Mouse (Mus musculus): Measurements from ENCODE around the gene Fam229a.
"Not testable (repeated sequence)": the region's sequence is repeated elsewhere in the genome, so short reads cannot be mapped to it uniquely, and the experiment has no call there.

The Fam229a gene

DNA sequence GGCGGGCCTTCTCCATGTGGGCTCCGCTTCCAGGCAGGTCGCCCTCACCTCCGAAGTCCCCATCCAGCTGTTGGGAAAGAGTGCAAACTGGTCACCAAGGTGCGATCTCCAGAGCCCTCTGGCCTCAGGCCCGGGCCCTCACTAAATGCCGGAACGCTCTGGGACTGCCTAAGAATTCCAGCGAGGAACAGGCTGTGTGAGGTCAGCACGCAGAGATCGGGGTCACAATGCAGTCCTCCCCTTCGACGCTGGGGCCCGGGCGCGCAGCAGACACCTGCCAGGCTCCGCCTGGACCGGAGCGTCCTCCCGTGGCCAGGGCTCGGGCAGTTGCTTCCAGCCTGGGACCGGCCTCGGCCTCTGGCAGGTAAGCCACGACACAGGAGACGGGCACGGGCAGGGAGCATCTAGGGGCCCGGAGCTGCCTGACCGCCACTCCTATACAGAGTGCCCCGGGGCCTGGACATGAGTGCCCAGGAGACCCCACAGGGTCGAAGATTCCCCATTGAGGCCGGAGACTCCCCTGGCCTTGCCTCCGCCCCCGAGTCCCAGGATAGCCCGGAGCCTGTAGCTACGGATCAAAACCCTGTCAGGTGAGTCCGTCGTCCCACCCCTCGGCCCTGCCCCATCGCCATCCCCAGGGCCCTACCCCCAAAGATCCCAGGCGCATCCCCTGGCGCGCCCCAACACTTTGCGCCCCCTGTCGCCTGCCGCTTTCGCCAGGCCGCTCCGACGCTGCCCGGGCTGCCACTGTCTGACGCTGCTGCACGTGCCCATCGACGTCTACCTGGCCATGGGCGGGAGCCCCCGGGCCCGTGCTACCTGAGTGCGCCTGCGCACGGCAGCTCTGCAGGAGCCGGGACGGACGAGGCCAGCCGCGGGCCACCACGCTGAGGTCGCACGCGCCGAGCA lies at the start of gene Fam229a, which contains the start of gene Tssk3:
Gene Fam229a (plus strand): TSS at position 219 of the 909 bp plus-strand sequence.
Gene Tssk3 (minus strand): TSS at position 51 of the 909 bp plus-strand sequence.
- DNase-seq (ENCODE audit: low read depth, low spot score): peak; percentile 78
- Histone ChIP-seq H3K27me3 (ENCODE audit: control insufficient read depth, insufficient read depth, low read length, poor library complexity, severe bottlenecking) (no peaks in the 10 kb centered on the region), H3K36me3 (ENCODE audit: control insufficient read depth, insufficient read depth, low read length, poor library complexity, severe bottlenecking) (no peaks in the 10 kb centered on the region; the same call in 1 of the 2 replicates)

DNA sequence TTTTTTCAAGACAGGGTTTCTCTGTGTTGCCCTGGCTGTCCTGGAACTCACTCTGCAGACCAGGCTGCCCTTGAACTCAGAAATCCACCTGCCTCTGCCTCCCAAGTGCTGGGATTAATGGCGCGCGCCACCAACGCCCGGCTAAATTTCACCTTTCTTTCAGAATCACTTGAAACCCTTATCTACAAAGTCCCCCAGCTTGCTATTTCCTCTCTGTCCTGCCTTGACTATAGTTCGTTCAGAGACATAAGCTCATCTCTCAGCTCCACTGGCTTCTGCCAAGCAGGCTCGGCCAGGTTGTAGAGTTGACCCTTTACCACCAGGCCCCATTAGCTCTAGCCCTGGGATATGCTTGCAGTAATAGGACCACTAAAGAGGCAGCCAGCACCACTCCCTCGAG lies 43.6 kb upstream of the Fam229a start:
- DNase-seq (ENCODE audit: low read depth, low spot score): no peak

DNA sequence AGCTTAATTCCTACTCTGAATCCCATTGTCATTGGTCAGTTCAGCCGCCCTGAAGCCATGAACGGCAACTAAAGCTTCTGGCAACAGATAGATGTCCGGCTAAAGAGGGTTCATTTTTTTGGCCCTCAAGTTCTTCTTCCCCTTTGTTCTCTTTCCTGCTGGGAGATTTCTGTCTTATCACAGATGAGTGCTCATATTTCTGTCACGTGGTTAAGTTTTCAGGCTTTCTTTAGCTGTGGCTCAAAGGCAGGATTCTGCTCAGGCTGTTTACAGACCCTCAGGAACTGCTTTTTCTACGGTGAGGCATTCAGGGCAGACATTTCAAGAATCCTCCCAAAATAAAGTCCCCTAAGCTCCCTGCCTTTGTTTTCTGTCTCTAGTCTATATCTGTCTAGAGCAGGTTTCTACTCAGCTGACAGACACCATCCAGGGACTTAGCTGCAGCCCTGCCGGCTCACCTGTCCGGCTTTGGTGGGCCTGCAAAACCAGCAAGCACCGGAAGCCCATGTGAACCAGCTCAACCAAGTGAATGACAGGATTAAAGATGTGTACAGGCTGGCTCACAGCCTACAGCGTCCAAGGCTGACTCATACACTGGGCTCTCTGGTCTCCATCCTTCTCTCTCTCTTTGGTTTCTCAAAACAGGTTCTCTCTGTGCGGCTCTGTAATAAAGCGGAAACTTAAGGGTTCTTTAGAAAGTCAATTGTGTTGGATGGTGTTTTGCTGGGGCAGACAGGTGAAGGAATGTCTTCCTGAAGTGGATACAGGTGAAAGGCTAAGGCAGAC lies 43.0 kb upstream of the Fam229a start:
- Histone ChIP-seq H3K36me3 (ENCODE audit: control insufficient read depth, insufficient read depth, low read length, poor library complexity, severe bottlenecking) (no peaks in the 10 kb centered on the region), H3K27me3 (ENCODE audit: control insufficient read depth, insufficient read depth, low read length, poor library complexity, severe bottlenecking) (no peaks in the 10 kb centered on the region)
- no peak for DNase-seq (ENCODE audit: low read depth, low spot score)

More for the DNA sequence above, 43.6 kb upstream of the Fam229a start:
- no peaks in the 10 kb centered on the region for H3K27me3 ChIP-seq (ENCODE audit: control insufficient read depth, insufficient read depth, low read length, poor library complexity, severe bottlenecking)
- H3K36me3 ChIP-seq (ENCODE audit: control insufficient read depth, insufficient read depth, low read length, poor library complexity, severe bottlenecking): no peaks in the 10 kb centered on the region

DNA sequence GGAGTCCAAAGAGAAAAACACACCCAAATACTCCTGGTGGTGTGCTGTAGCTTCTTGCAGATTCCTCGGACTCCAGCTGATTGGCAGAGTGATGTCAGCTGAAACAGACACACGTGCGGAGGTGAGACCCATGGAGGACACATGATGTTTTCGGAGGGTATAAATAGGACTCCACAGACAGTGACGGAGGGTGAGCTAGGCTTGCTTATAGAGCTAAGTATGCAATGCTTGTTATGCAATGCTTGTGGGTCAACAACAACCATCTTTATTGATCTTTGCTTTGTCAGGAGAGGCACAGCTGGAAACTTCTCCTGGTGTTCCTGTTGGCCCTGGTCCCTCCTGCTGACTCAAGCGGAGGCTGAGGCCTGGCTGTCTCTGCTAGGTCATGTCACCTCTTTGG lies 42.3 kb upstream of the Fam229a start:
- no peaks in the 10 kb centered on the region for H3K27me3 ChIP-seq (ENCODE audit: control insufficient read depth, insufficient read depth, low read length, poor library complexity, severe bottlenecking)
- H3K36me3 ChIP-seq (ENCODE audit: control insufficient read depth, insufficient read depth, low read length, poor library complexity, severe bottlenecking): no peaks in the 10 kb centered on the region
- no peak for DNase-seq (ENCODE audit: low read depth, low spot score)

DNA sequence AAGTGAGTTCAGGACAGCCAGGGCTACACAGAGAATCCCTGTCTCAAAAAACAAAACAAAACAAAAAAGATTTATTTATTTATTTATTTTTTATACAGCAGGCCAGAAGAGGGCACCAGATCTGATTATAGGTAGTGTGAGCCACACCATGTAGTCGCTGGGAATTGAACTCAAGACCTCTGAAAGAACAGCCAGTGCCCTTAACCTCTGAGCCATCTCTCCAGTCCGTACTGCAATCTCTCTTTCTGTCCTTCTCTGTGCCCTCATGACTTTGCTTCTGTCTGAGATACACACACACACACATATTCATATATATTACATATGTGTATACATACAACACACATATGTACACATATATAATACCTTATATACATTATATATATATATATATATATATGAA lies 40.1 kb upstream of the Fam229a start:
- Histone ChIP-seq H3K27me3 (ENCODE audit: control insufficient read depth, insufficient read depth, low read length, poor library complexity, severe bottlenecking) (no peaks in the 10 kb centered on the region), H3K36me3 (ENCODE audit: control insufficient read depth, insufficient read depth, low read length, poor library complexity, severe bottlenecking) (no peaks in the 10 kb centered on the region)
- peak; percentile 39 for DNase-seq (ENCODE audit: low read depth, low spot score)

DNA sequence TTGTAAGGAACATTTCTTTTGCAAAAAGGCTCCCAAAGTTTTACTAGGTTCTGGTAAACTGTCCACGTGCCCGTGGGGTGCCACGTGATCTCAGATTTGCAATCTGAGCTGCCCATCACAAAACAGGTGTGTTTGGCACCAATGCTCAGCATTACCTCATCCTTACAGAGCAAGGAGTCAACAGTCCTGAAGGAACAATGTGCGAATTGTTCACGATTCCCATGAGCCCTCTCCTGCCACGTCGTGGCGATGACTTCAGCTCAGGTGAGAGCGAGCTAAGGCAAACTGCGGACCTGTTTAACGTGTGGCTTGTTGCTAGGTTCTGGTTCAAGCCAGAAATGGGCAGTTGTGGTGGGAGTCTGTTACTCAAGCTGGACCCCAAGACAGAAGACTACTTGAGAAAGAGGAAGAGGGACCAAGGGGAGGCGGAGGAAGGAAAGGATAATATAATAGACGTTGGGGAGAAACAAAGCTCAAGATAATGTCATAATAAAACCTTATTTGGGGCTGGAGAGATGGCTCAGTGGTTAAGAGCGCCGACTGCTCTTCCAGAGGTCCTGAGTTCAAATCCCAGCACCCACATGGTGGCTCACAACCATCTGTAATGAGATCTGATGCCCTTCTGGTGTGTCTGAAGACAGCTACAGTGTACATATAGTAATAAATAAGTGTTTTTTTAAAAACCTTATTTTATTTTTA lies 39.4 kb upstream of the Fam229a start:
- Histone ChIP-seq H3K27me3 (ENCODE audit: control insufficient read depth, insufficient read depth, low read length, poor library complexity, severe bottlenecking) (no peaks in the 10 kb centered on the region), H3K36me3 (ENCODE audit: control insufficient read depth, insufficient read depth, low read length, poor library complexity, severe bottlenecking) (no peaks in the 10 kb centered on the region)
- no peak for DNase-seq (ENCODE audit: low read depth, low spot score)

DNA sequence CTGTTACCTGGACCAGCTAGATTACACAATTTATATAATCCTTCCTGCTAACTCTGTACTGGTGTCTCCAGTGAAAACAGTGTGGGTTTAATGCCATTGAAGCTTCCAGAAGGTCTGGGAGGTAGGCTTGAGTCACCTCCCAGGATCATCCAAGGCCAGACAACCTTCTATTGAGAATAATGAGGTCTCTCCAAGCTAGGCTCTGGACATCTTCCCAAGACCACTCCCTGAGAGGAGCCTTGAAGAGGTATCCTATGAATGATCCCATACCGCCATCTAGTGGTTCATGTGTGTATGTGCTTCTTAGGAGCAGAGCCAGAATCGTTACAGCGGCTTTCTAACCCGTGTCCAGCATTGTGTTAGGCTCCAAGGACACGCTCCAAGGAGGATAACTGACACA lies 35.7 kb upstream of the Fam229a start:
- Histone ChIP-seq H3K36me3 (ENCODE audit: control insufficient read depth, insufficient read depth, low read length, poor library complexity, severe bottlenecking) (no peaks in the 10 kb centered on the region), H3K27me3 (ENCODE audit: control insufficient read depth, insufficient read depth, low read length, poor library complexity, severe bottlenecking) (no peaks in the 10 kb centered on the region)
- peak; percentile 88 for DNase-seq (ENCODE audit: low read depth, low spot score)

DNA sequence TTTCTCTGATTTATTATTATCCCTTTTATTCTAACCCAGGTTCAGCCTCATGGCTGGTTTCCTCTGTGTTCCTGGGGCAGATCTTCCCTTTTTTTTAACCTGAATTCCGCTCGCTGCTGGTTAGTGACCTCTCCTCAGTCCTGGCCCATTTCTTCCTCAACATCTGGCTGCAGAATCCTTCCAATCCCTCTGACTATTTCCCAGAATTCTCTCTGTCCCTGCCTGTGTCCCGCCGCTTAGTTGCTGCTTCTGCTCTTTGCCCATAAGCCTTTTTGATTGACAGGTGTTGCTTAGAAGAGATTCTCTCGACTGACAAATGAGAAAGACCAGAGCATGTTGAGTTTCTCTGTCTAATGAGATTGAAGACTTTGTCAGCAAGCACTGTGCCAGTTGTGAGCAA lies 34.9 kb upstream of the Fam229a start:
- DNase-seq (ENCODE audit: low read depth, low spot score): no peak
- Histone ChIP-seq H3K27me3 (ENCODE audit: control insufficient read depth, insufficient read depth, low read length, poor library complexity, severe bottlenecking) (no peaks in the 10 kb centered on the region), H3K36me3 (ENCODE audit: control insufficient read depth, insufficient read depth, low read length, poor library complexity, severe bottlenecking) (no peaks in the 10 kb centered on the region)

DNA sequence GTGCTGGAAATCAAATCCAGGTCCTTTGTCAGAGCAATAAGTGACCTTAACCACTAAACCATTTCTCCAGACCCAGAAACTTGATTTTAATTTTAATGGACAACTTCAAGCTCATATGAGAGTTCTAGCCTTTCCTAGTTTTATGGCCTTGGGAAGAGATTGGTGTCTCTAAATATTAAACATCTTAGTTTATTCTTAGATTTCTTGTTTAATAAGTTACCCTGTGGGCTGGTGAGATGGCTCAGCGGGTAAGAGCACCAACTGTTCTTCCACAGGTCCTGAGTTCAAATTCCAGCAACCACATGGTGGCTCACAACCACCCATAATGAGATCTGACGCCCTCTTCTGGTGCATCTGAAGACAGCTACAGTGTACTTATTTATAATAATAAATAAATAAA lies 33.7 kb upstream of the Fam229a start:
- not testable (repeated sequence) for DNase-seq (ENCODE audit: low read depth, low spot score); H3K27me3 ChIP-seq (ENCODE audit: control insufficient read depth, insufficient read depth, low read length, poor library complexity, severe bottlenecking); H3K36me3 ChIP-seq (ENCODE audit: control insufficient read depth, insufficient read depth, low read length, poor library complexity, severe bottlenecking)

DNA sequence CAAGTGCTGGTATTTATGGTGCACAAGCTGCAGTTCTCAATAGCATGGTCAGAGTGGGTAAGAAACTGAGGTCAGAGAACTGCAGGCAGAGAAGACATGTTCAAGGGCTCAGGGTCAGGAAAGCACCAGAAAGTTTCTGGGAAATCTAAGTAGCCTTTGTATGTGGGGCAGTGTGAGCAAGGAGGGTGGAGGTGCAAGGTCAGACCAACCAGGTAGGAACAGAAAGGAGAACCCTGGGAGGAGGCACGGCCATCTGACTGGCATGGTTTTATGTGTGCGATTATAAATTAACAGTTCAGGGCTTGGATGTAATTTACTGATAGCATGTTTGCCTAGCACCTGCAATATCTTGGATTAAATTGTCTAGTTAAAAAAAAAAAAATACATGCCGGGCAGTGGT lies 31.3 kb upstream of the Fam229a start:
- DNase-seq (ENCODE audit: low read depth, low spot score): no peak
- Histone ChIP-seq H3K27me3 (ENCODE audit: control insufficient read depth, insufficient read depth, low read length, poor library complexity, severe bottlenecking) (no peaks in the 10 kb centered on the region), H3K36me3 (ENCODE audit: control insufficient read depth, insufficient read depth, low read length, poor library complexity, severe bottlenecking) (no peaks in the 10 kb centered on the region)

DNA sequence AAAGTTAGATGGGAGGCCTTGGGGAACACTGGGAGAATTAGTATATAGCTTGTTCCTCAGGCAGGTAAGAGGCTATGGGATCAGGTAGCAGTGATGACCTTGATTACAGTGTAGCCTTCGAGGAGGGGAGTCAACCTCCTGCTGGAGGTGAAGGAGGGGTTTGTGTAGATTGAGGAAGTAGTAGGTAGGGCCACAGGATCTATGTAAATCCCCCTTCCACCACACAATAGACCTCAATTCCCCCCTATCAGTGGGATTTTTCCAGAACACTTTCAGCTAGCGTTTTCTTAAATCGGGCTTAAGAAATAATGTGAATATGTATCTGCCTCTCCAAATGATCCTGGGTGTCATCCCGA lies 30.2 kb upstream of the Fam229a start:
- peak; percentile 59 for DNase-seq (ENCODE audit: low read depth, low spot score)
- H3K36me3 ChIP-seq (ENCODE audit: control insufficient read depth, insufficient read depth, low read length, poor library complexity, severe bottlenecking): peaks cover 3% of the 10 kb centered on the region; the same call in 1 of the 2 replicates

DNA sequence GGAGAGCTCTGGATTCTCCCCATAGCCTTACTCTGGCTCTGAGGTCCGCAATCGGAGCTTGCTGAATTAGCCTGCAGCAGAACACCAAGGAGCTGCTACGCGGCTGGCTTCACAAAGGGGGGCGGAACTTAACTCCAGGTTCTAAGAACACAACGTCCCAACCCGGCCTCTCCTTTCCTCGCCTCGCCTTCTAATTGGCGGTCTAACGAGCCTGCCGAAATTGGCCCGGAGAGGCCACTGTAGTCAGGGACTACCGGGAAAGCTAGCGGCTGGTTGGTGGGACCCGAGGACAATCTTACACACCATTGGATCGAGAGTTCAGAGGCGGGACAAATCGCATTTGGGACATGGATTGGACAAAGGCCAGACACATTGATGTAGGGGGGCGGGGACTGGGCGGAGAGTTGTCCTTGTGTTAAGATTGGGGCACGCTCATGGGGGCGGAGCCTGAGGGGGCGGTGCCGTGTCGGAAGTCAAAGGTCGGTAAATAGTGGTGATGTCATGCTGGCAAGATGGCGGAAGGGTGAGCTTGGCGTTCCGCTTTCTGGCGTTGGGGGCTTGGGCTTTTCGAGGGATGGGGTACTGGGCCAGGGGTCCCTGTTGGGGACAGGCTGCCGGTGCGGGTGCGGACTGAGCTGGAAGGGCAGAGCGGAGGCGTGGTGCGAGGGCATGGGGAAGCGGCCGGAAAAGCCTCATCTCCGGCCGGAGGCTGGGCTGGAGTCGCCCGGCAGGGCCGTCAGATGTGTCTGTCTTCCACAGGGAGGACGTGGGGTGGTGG lies 29.6 kb upstream of the Fam229a start, which contains the start of gene Bsdc1:
Gene Bsdc1 (plus strand): TSS at position 399 of the 778 bp plus-strand sequence.
- DNase-seq (ENCODE audit: low read depth, low spot score): peak; percentile 100
- Histone ChIP-seq H3K27me3 (ENCODE audit: control insufficient read depth, insufficient read depth, low read length, poor library complexity, severe bottlenecking) (no peaks in the 10 kb centered on the region), H3K36me3 (ENCODE audit: control insufficient read depth, insufficient read depth, low read length, poor library complexity, severe bottlenecking) (peaks cover 3% of the 10 kb centered on the region; the same call in 1 of the 2 replicates)

More for the DNA sequence above, 30.2 kb upstream of the Fam229a start:
- H3K27me3 ChIP-seq (ENCODE audit: control insufficient read depth, insufficient read depth, low read length, poor library complexity, severe bottlenecking): no peaks in the 10 kb centered on the region

DNA sequence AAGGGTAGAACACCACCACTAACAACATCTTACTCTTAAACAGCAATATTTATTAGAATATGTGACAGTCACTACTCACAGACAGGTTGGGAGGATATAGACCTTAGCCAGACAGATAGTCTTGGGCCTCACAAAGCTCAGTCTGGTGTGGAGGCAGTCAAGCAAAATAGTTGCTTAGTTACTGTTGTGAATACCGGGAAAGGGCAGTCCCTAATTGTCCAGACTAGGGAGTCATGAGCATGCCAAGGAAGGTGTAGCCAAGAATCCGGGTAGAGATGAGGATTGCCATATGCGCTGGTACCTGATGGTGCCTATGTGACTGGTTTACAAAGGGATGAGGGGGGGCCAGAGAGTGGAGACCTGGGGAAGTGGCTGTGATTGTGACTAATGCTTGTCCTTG lies 28.9 kb upstream of the Fam229a start:
- peak; percentile 18 for DNase-seq (ENCODE audit: low read depth, low spot score)
- Histone ChIP-seq H3K36me3 (ENCODE audit: control insufficient read depth, insufficient read depth, low read length, poor library complexity, severe bottlenecking) (peaks cover 3% of the 10 kb centered on the region; the same call in 1 of the 2 replicates), H3K27me3 (ENCODE audit: control insufficient read depth, insufficient read depth, low read length, poor library complexity, severe bottlenecking) (no peaks in the 10 kb centered on the region)

Data from splenic B cell, adult 2 months (primary cell).